Mouse (Mus musculus) liver, adult 2 months (tissue): ENCODE data around the gene Gm17428.

Experiments used
- CTCF ChIP-seq: fragments of 200-500 bp; IDR thresholded peaks from 2 replicates; pipeline ENCODE4 v1.5.1; 2011; ENCODE audit warnings: low read depth, low read length, control low read depth
- POLR2A ChIP-seq: fragments of 200-500 bp; IDR thresholded peaks from 2 replicates; pipeline ENCODE4 v1.6.1; 2011; ENCODE audit warnings: low read length, control low read depth; ENCODE audit not compliant: insufficient read depth; ENCODE audit errors: extremely low read depth

- TF ChIP-seq CTCF (no peak), POLR2A (no peak)
Measured at GRCm38 (mm10) chr14:54962714-54963113, 14.0 kb upstream of the Gm17428 start.
